Mouse (Mus musculus) brain, embryonic 14.5 days (tissue): ENCODE results near the gene Loxl1.

Experiments used
- CTCF ChIP-seq: fragments of 200-500 bp; IDR thresholded peaks from 2 replicates; pipeline ENCODE4 v1.5.1; 2012; ENCODE audit warnings: inconsistent platforms, mild to moderate bottlenecking, moderate library complexity, borderline replicate concordance; ENCODE audit not compliant: insufficient read depth, insufficient read length; ENCODE audit errors: extremely low read depth
- POLR2A ChIP-seq: fragments of 200-500 bp; IDR thresholded peaks from 2 replicates; pipeline ENCODE4 v1.6.1; 2012; ENCODE audit warnings: mild to moderate bottlenecking, inconsistent platforms, borderline replicate concordance; ENCODE audit not compliant: poor library complexity, insufficient read depth, insufficient read length, severe bottlenecking; ENCODE audit errors: extremely low read depth

DNA sequence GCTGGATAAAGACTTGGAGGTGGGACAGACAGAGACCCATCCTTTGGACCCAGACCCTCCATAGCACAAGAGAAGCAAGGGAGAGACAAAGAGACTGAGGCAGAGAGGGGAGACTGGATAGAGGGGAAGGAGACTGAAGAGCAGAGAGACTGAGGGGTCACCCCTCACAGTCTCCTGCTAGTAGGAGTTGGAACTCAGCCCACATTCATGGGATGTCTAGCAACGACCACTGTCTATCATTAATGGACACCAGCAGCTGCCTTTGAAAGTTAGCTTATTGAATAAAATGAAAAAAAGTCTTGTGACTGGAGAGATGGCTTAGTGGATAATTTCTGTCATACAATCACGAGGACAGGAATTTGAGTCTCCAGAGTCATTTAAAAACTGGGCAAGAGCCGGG is 45.9 kb downstream of the Loxl1 start:
- TF ChIP-seq POLR2A, result no peak
- TF ChIP-seq CTCF, result no peak
